Mouse (Mus musculus) urinary bladder, postnatal 36 days (tissue): ENCODE results near the gene Olfr457.
"Not testable (repeated sequence)": the region's sequence is repeated elsewhere in the genome, so short reads cannot be mapped to it uniquely, and the experiment has no call there.

Source experiments
- DNase-seq, 2 experiments: peaks; one replicate each; pipeline ENCODE4 v3.0.0; 2022; ENCODE audit warnings: low spot score in 2 of 2, mixed read lengths in 1 of 2

The Olfr457 gene

GRCm38 (mm10) chr6:42476235-42476634 lies at the start of gene Olfr457:
Gene Olfr457, minus strand, starts transcription at chr6:42476335.
- DNase-seq: no peak

GRCm38 (mm10) chr6:42513461-42513860 lies 37.3 kb upstream of the Olfr457 start:
- no peak for DNase-seq

GRCm38 (mm10) chr6:42509311-42509710 lies 33.2 kb upstream of the Olfr457 start:
- no peak for DNase-seq

DNA sequence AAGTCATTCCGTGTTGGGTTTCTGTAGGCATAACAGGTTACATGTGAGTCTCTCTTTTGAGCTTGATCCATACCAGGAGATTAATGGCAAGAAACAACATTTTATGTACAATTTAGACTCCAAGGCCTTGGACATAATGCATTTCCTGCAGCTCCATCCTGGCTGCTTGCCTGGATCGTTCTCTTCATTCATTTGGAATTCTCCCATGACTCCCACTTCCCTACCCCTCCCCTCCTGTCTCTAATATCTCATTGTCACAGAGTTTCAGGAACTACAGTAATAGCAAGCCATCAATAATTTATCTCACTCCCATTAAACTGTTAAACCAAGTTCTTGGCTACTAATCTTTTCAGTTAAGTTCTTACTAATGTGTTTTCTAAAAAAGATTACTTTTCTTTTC lies 27.3 kb upstream of the Olfr457 start:
- DNase-seq: no peak

DNA sequence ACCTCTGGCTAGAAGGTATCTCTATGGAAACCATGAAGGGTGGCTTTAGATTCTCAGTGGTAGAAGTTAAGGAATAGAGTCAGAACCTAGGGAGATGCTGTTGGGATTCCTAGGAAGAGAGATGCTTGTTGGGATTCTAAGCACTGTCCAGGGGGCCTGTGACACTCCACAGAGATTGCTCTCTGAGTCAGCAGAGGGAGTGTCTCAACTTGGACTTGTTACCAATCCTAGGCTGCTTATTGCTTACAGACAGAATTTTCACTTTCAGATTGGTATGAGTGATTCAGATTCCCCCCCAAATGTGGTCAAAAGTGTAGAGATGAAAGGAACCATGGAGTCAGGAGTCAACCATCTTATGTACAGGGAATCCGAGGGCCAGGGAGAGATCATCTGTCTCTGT lies 13.6 kb upstream of the Olfr457 start:
- no peak for DNase-seq

GRCm38 (mm10) chr6:42487114-42487513 lies 11.0 kb upstream of the Olfr457 start, which contains the start of gene Olfr456:
Gene Olfr456, minus strand, starts transcription at chr6:42487214.
- DNase-seq: no peak

DNA sequence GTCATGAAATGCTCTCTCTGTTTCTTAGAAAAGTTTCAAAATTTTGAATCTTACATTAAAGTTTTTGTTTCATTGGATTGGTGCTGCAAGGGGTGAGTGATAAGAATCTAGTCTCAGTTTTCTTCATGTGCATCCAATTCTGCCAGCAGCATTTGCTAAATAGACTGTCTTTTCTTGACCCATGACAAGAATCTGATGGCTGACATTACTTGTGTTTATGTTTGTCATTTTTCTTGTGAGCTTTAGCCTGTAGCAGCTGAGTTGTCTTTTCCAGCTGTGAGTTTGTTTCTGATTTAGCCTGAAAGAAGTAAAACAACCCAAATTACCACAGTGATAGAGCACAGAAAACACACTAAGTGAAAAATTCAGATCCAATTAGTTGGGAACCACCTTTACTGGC lies 8.5 kb upstream of the Olfr457 start:
- DNase-seq: no peak

DNA sequence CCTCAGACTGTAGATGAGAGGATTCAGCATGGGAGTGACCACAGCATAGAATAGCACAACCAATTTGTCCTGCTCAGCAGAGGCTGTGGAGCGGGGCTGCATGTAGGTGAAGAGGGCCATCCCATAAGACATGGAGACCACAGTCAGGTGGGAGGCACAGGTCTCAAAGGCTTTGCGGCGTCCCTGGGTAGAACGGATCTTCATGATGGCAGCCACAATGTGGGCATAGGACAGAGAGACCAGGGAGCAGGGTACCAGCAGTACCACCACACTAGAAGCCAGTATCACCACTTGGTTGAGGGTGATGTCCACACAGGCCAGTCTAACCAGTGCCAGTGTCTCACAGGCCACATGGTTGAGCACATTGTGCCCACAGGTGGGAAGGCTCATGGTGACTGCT lies 4.8 kb downstream of the Olfr457 start:
- not testable (repeated sequence) for DNase-seq

- DNase-seq: no peak
Measured at GRCm38 (mm10) chr6:42470542-42470941, 5.6 kb downstream of the Olfr457 start.

DNA sequence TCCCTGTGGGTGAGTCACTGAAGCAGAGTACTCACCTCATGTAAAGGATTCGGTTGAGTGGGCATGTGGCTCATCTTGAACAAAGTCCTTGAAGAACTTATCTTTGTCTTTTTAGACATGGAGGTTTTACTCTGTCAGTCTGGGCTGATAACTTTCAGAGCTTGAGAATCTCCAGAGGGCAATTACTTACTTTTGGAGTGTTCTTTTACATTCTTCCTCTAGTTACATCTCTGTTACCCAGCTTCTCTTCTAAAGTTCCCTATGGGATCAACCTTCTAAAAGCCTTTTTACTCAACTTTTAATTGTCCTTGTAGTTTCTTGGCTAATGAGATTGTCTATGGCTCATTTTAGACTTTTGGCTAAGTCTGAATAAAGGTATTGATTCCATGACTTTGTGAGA lies 11.0 kb downstream of the Olfr457 start, which contains the start of gene Olfr458:
Olfr458 (minus strand) TSS at position 101 of the 400 bp plus-strand sequence.
- DNase-seq: no peak

GRCm38 (mm10) chr6:42447381-42447780 lies 28.8 kb downstream of the Olfr457 start:
- DNase-seq: no peak

GRCm38 (mm10) chr6:42444491-42444890 lies 31.6 kb downstream of the Olfr457 start:
- no peak for DNase-seq

- DNase-seq: no peak
Measured at GRCm38 (mm10) chr6:42441395-42441794, 34.7 kb downstream of the Olfr457 start.

DNA sequence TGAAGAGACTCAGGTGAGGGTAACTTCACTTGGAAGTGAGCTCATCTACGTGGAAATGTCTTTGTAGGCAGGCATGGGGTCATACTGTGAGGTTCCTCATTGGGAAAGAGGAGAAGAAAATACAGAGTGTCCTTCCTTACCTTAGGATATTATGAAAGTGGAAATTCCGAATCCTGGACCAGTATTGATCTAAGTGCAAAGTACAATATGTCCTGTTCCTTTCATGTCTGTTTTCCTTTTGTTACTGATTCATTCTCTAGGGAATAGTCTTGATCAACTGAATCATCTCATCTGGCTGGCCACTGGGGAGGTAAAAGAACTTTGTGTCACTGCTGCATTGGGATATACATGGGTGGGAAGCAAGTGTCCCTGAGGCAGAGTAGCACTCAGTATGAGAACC lies 40.6 kb downstream of the Olfr457 start:
- DNase-seq: no peak

DNA sequence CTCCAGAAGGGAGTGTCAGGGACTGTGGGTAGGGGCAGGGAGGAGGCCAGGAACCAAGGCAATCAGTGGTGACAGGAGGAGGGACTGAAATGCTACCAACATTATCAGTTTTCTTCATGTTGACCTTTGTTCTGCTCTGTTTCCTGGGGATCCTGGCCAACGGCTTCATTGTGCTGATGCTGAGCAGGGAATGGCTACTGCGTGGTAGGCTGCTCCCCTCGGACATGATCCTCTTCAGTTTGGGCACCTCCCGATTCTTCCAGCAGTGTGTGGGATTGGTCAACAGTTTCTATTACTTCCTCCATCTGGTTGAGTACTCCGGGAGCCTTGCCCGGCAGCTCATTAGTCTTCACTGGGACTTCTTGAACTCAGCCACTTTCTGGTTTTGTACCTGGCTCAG lies 41.7 kb downstream of the Olfr457 start, which contains the start of gene Tas2r126:
Tas2r126 (plus strand) TSS at position 90 of the 400 bp plus-strand sequence.
- DNase-seq: no peak

DNA sequence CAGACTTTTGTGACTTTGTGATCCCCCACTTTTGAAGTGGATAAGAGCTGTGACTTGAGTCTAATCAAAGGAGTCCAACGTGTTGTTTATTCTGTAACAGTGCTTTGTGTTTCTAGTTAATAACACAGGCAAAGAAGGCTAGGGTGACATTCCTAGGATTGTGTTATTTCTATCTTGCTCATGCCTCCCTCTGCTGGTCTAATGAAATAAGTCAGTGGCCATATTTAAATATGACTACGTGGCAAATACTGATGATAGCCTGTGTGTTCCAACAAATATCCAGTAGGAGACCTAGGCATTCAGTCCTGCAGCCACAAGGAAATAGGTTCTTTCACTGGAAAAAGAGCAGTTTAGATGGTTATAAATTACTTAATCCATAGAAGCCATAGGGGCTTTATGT lies 42.6 kb downstream of the Olfr457 start:
- no peak for DNase-seq

DNA sequence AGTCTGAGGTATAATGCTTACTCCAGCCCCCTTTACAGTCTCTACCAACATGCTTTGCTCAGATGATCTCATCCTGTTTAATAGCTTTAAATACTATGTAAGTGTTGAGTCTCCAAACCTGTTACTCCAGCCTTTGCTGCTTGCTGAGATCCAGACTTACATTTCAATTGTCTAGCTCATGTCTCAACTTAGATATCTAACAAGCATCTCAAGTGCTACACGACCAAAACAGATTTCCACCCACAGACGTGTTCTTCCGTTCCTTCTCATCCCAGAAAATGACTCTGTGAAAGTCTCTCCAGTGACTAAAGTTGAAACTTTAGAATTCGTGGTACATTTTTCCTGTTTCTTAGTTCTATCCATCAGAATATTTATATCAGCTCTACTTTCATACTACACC lies 49.8 kb downstream of the Olfr457 start:
- no peak for DNase-seq

DNA sequence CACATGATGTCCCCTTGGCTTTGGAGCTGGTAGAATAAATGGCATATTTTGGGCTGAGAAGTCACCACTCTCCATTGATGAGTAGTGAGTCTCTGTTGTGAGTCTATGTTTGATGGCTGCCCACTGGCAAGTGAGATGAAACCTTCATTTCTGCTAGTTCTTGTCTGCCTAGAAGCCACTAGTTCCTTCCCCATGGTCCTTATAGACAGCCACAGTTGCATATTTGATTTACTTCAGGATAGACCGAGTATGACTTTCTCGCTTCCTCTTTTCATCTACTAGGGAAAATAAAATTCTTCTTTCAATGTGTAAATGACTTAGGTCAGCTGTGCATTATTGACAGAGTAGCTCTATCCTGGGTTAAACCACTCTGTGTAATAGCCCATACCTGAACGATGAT lies 51.7 kb downstream of the Olfr457 start:
- DNase-seq: no peak

DNA sequence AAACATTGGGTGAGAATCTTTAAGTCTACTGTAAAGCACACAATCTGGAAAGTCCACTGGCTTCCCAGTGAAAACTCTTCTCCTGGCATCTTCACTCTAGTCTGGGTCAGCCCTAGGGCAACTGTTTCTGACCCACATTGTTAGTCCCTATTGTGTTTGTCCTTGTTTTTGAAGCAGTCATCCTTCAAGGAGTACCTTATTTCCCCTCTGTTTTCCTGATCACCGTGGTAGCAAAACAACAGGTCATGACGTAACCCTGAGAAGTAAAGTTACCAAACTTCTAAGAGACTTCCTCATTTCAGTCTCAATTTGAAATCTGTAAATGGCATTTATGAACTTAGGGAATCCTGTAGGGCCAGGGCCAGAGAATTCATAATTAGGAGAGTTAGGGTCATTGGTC lies 54.7 kb downstream of the Olfr457 start:
- no peak for DNase-seq

DNA sequence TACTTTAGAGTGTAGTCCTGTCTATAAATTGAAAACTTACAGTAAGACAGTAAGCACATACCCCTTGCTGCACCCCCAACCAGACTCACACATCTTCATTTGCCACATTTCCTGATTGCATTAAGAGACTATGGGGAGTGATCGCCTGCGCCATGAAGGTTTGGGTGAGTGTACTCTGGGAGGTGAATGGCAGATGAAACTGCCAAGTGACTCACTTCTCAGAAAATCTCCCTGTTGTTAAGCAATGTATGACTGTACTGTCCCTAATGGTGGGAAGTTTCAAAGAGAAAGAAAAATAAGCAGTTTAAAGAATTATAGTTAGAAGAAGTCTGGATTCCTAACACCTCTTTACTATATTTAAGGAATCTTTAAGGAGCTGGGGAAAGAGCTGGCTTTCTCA lies 56.7 kb downstream of the Olfr457 start:
- no peak for DNase-seq
